Comparison of ENCODE assay signal across 14 mouse cellular contexts in genomic region chr15:98973015-98973614, GRCm38 (mm10). TPM values are rescaled to one million over a fixed set of nuclear protein-coding genes. Genes with fewer than 3 reads are reported as not detected.
A peak's percentile ranks its signal among the peaks of the same experiment; 100 is the strongest.
DNase-seq lines count a peak whose midpoint lies in the region; ATAC-seq lines count a peak whose summit lies in the region.
"Had no signal": no experiment of that assay in that cellular context is flagged by ENCODE, and none has a peak within 500 bp of the region (broad histone marks: within the 10 kb centered on the region; RNA-seq: fewer than 3 reads in every experiment).

No protein-coding gene starts in this region.

- H3K9me3 ChIP-seq in forebrain, embryonic 16.5 days (ENCODE audit: control insufficient read depth, low read length) = no peaks in the 10 kb centered on the region
- H3K9me3 ChIP-seq in kidney, embryonic 16.5 days (ENCODE audit: low read length) = no peaks in the 10 kb centered on the region
- H3K9me3 ChIP-seq in neural tube, embryonic 15.5 days (replicated peaks) = no peaks in the 10 kb centered on the region

- peak; percentile 52 for DNase-seq in layer of hippocampus, adult 9-11 months
- DNase-seq in layer of hippocampus, postnatal 25 days (ENCODE audit: extremely low spot score in 1 of 2, low spot score in 1 of 2) = no peak
- DNase-seq in urinary bladder, adult 18-20 months (ENCODE audit: low spot score in 2 of 2) = no peak
- no peak for DNase-seq in retina, embryonic 14.5 days (ENCODE audit: low spot score)
- DNase-seq in thymus, adult 18-20 months = no peak
- DNase-seq: gastrocnemius, postnatal 36 days; right cerebral cortex, postnatal 4 days; thymus, adult 2 months had no signal

- H3K9ac ChIP-seq in forebrain, embryonic 16.5 days (replicated peaks; ENCODE audit: low read depth, low read length) = no peak overlapping the region
- 0 out of 2 replicates have a peak overlapping the region, but pooled peaks have one; percentile 22 for H3K9ac ChIP-seq in kidney, embryonic 16.5 days (replicated peaks; ENCODE audit: low read length)
- H3K9ac ChIP-seq in neural tube, embryonic 15.5 days (replicated peaks) = no peak overlapping the region

- no peaks in the 10 kb centered on the region for H3K36me3 ChIP-seq in forebrain, embryonic 16.5 days (ENCODE audit: control insufficient read depth, insufficient read depth)
- H3K36me3 ChIP-seq in kidney, embryonic 16.5 days (ENCODE audit: insufficient read depth, low read length) = no peaks in the 10 kb centered on the region
- H3K36me3 ChIP-seq in neural tube, embryonic 15.5 days = no peaks in the 10 kb centered on the region

- H3K4me1 ChIP-seq in forebrain, embryonic 16.5 days (replicated peaks; ENCODE audit: control insufficient read depth, insufficient read depth, low read length) = peaks cover 55% of the 10 kb centered on the region
- H3K4me1 ChIP-seq in kidney, embryonic 16.5 days (ENCODE audit: insufficient read depth, low read length) = peaks cover 41% of the 10 kb centered on the region
- peaks cover 72% of the 10 kb centered on the region for H3K4me1 ChIP-seq in neural tube, embryonic 15.5 days

- no peak overlapping the region for H3K4me2 ChIP-seq in forebrain, embryonic 16.5 days (ENCODE audit: low read length)
- H3K4me2 ChIP-seq in kidney, embryonic 16.5 days (replicated peaks; ENCODE audit: low read depth, low read length) = peak overlapping the region; percentile 35
- H3K4me2 ChIP-seq in neural tube, embryonic 15.5 days = peak overlapping the region; percentile 7; the same call in 1 of the 2 replicates

- peak overlapping the region; percentile 27 for H3K27ac ChIP-seq in forebrain, embryonic 16.5 days (ENCODE audit: low read length)
- H3K27ac ChIP-seq in kidney, embryonic 16.5 days (ENCODE audit: low read length) = peak overlapping the region; percentile 87
- peak overlapping the region; percentile 96 for H3K27ac ChIP-seq in neural tube, embryonic 15.5 days (replicated peaks)

- H3K4me3 ChIP-seq in forebrain, embryonic 16.5 days (replicated peaks; ENCODE audit: low read length) = no peak overlapping the region
- H3K4me3 ChIP-seq in kidney, embryonic 16.5 days (ENCODE audit: low read length) = no peak overlapping the region
- no peak overlapping the region for H3K4me3 ChIP-seq in neural tube, embryonic 15.5 days (replicated peaks)

- H3K27me3 ChIP-seq in forebrain, embryonic 16.5 days (replicated peaks; ENCODE audit: control insufficient read depth, insufficient read depth, low read length) = no peaks in the 10 kb centered on the region
- no peaks in the 10 kb centered on the region for H3K27me3 ChIP-seq in kidney, embryonic 16.5 days (ENCODE audit: insufficient read depth, low read length)
- no peaks in the 10 kb centered on the region for H3K27me3 ChIP-seq in neural tube, embryonic 15.5 days (replicated peaks)

- 84% methylated on average over 9 of the region's 9 CpGs for WGBS in forebrain, embryonic 16.5 days
- 49% methylated on average over 9 of the region's 9 CpGs for WGBS in kidney, embryonic 16.5 days
- 42% methylated on average over 9 of the region's 9 CpGs for WGBS in neural tube, embryonic 15.5 days

- no peak for ATAC-seq in forebrain, embryonic 16.5 days
- peak; percentile 71 for ATAC-seq in kidney, embryonic 16.5 days (ENCODE audit: low FRiP score, low TSS enrichment)
- no peak for ATAC-seq in neural tube, embryonic 15.5 days (ENCODE audit: low FRiP score)
- ATAC-seq: activated CD4-positive, CD25-positive, alpha-beta regulatory T cell, adult 4 months had no signal

RNA-seq across cellular contexts. Expression of gene Tuba1a, which starts 19.6 kb away (rescaled TPM):
- total RNA-seq in layer of hippocampus, postnatal 25 days (2021) = 1,000 to 10,000 TPM; 1,021 to 1,172 TPM
- 16,411 and 16,831 TPM in 2 replicates for polyA plus RNA-seq in forebrain, embryonic 16.5 days (2015; fragmentation: Nextera tagmentation; extraction: Ambion mirVana)
- 925 and 946 TPM in 2 replicates for polyA plus RNA-seq in kidney, embryonic 16.5 days (2015; fragmentation: Nextera tagmentation; extraction: Ambion mirVana)
- 10,639 and 13,509 TPM in 2 replicates for polyA plus RNA-seq in neural tube, embryonic 15.5 days (2015; fragmentation: Nextera tagmentation; extraction: Ambion mirVana)

RNA-seq across cellular contexts. Expression of gene Gm49450, which starts 19.8 kb away (rescaled TPM):
- not detected for total RNA-seq in layer of hippocampus, postnatal 25 days (2021)
- polyA plus RNA-seq in forebrain, embryonic 16.5 days (2015; fragmentation: Nextera tagmentation; extraction: Ambion mirVana) = not detected in 2 replicates
- not detected in 2 replicates for polyA plus RNA-seq in kidney, embryonic 16.5 days (2015; fragmentation: Nextera tagmentation; extraction: Ambion mirVana)
- polyA plus RNA-seq in neural tube, embryonic 15.5 days (2015; fragmentation: Nextera tagmentation; extraction: Ambion mirVana) = not detected in 2 replicates
- total RNA-seq: gastrocnemius, postnatal 36 days; liver, adult 2 months had no signal
- polyA plus RNA-seq: activated CD4-positive, CD25-positive, alpha-beta regulatory T cell, adult 4 months; intestine, embryonic 14.5 days had no signal

RNA-seq across cellular contexts. Expression of gene Tuba1b, which starts 38.8 kb away (rescaled TPM):
- 100 to 1,000 TPM; 478 to 525 TPM for total RNA-seq in layer of hippocampus, postnatal 25 days (2021)
- 1,178 and 1,185 TPM in 2 replicates for polyA plus RNA-seq in forebrain, embryonic 16.5 days (2015; fragmentation: Nextera tagmentation; extraction: Ambion mirVana)
- polyA plus RNA-seq in kidney, embryonic 16.5 days (2015; fragmentation: Nextera tagmentation; extraction: Ambion mirVana) = 1,826 and 1,900 TPM in 2 replicates
- polyA plus RNA-seq in neural tube, embryonic 15.5 days (2015; fragmentation: Nextera tagmentation; extraction: Ambion mirVana) = 1,446 and 1,534 TPM in 2 replicates

RNA-seq across cellular contexts. Expression of gene Lmbr1l, which starts 55.1 kb away (rescaled TPM):
- 10 to 100 TPM; 11.5 to 17.9 TPM for total RNA-seq in layer of hippocampus, postnatal 25 days (2021)
- 43.0 and 54.9 TPM in 2 replicates for polyA plus RNA-seq in forebrain, embryonic 16.5 days (2015; fragmentation: Nextera tagmentation; extraction: Ambion mirVana)
- polyA plus RNA-seq in kidney, embryonic 16.5 days (2015; fragmentation: Nextera tagmentation; extraction: Ambion mirVana) = 17.6 and 18.9 TPM in 2 replicates
- polyA plus RNA-seq in neural tube, embryonic 15.5 days (2015; fragmentation: Nextera tagmentation; extraction: Ambion mirVana) = 27.9 and 28.6 TPM in 2 replicates

RNA-seq across cellular contexts. Expression of gene Tuba1c, which starts 56.6 kb away (rescaled TPM):
- 10 to 100 TPM; 62.5 to 77.9 TPM for total RNA-seq in layer of hippocampus, postnatal 25 days (2021)
- polyA plus RNA-seq in forebrain, embryonic 16.5 days (2015; fragmentation: Nextera tagmentation; extraction: Ambion mirVana) = 42.1 and 48.9 TPM in 2 replicates
- polyA plus RNA-seq in kidney, embryonic 16.5 days (2015; fragmentation: Nextera tagmentation; extraction: Ambion mirVana) = 213 and 219 TPM in 2 replicates
- polyA plus RNA-seq in neural tube, embryonic 15.5 days (2015; fragmentation: Nextera tagmentation; extraction: Ambion mirVana) = 12.4 and 52.6 TPM in 2 replicates

Comparison
In these comparisons a context has a peak if more than half of its experiments do, and no peak if none do; other contexts are left out.
1. H3K27ac ChIP-seq: peak in every context shown above with its lines; median percentile 96 in neural tube, embryonic 15.5 days; 87 in kidney, embryonic 16.5 days; 27 in forebrain, embryonic 16.5 days.
2. RNA of gene Tuba1a, which starts 19.6 kb away (polyA plus RNA-seq): 16,411 to 16,831 TPM in forebrain, embryonic 16.5 days and 10,639 to 13,509 TPM in neural tube, embryonic 15.5 days; 925 to 946 TPM in kidney, embryonic 16.5 days; every median in the first group is over 10 times any median in the second.